In genomic region chr2:77472254-77472837, GRCm38 (mm10) we compare ENCODE assay signal across 25 mouse cellular contexts.
DNase-seq lines count a peak whose midpoint lies in the region; ATAC-seq and TF ChIP-seq lines count a peak whose summit lies in the region.
"Had no signal": no experiment of that assay in that cellular context is flagged by ENCODE, and none has a peak within 500 bp of the region (broad histone marks: within the 10 kb centered on the region; RNA-seq: fewer than 3 reads in every experiment).

No protein-coding gene starts in this region.

- 0 out of 2 replicates have a peak, but pooled peaks cover 3% of the 10 kb centered on the region for H3K4me1 ChIP-seq in hindbrain, embryonic 15.5 days (replicated peaks)
- H3K4me1 ChIP-seq in hindbrain, embryonic 11.5 days (replicated peaks; ENCODE audit: control insufficient read depth, insufficient read depth, low read length), result no peaks in the 10 kb centered on the region
- H3K4me1 ChIP-seq in neural tube, embryonic 15.5 days, result peaks cover 5% of the 10 kb centered on the region; the same call in 1 of the 2 replicates
- H3K4me1 ChIP-seq: heart, embryonic 12.5 days; heart, embryonic 15.5 days; hindbrain, embryonic 10.5 days; intestine, embryonic 15.5 days had no signal

- H3K9ac ChIP-seq in hindbrain, embryonic 15.5 days, result no peak overlapping the region
- no peak overlapping the region for H3K9ac ChIP-seq in hindbrain, embryonic 11.5 days (ENCODE audit: low read depth, low read length)
- H3K9ac ChIP-seq in neural tube, embryonic 15.5 days (replicated peaks), result no peak overlapping the region
- H3K9ac ChIP-seq: forebrain, postnatal 0 days; heart, embryonic 12.5 days; heart, embryonic 15.5 days; intestine, embryonic 15.5 days had no signal

- ATAC-seq in hindbrain, embryonic 15.5 days (ENCODE audit: low FRiP score, low read depth), result no peak
- ATAC-seq in hindbrain, embryonic 11.5 days (ENCODE audit: low FRiP score), result no peak
- peak; percentile 48 for ATAC-seq in neural tube, embryonic 15.5 days (ENCODE audit: low FRiP score)
- ATAC-seq: forebrain, embryonic 14.5 days; forebrain, postnatal 0 days; intestine, embryonic 15.5 days; Patski had no signal

- no peak overlapping the region for H3K4me3 ChIP-seq in hindbrain, embryonic 15.5 days
- H3K4me3 ChIP-seq in hindbrain, embryonic 11.5 days (ENCODE audit: low read depth, low read length), result no peak overlapping the region
- no peak overlapping the region for H3K4me3 ChIP-seq in neural tube, embryonic 15.5 days (replicated peaks)
- no peak overlapping the region for H3K4me3 ChIP-seq in left cerebral cortex, adult 2 months
- H3K4me3 ChIP-seq: heart, embryonic 12.5 days; heart, embryonic 15.5 days; hindbrain, embryonic 10.5 days; intestine, embryonic 15.5 days had no signal

- DNase-seq in hindbrain, embryonic 11.5 days (ENCODE audit: low spot score), result no peak
- peak; percentile 2 for DNase-seq in right cerebral cortex, postnatal 25 days
- no peak for DNase-seq in right cerebral cortex, postnatal 36 days (ENCODE audit: low spot score in 2 of 2)
- DNase-seq in left cerebral cortex, adult 2 months (ENCODE audit: extremely low spot score in 1 of 2, low spot score in 2 of 2), result no peak
- DNase-seq: adrenal gland, postnatal 10 days; adrenal gland, postnatal 36 days; B cell, adult 2 months; cerebellum, adult 18-20 months; cerebellum, adult 9-10 months; cerebellum, postnatal 14 days; forebrain, postnatal 0 days; gastrocnemius, postnatal 25 days; heart, adult 18-20 months; heart, postnatal 10 days; heart, postnatal 36 days had no signal

- 50% methylated on average over 11 of the region's 11 CpGs for WGBS in hindbrain, embryonic 15.5 days
- WGBS in hindbrain, embryonic 11.5 days, result 78% methylated on average over 11 of the region's 11 CpGs
- 31% methylated on average over 11 of the region's 11 CpGs for WGBS in neural tube, embryonic 15.5 days

- H3K9me3 ChIP-seq in hindbrain, embryonic 15.5 days, result no peaks in the 10 kb centered on the region
- no peaks in the 10 kb centered on the region for H3K9me3 ChIP-seq in hindbrain, embryonic 11.5 days (ENCODE audit: control insufficient read depth, low read length)
- H3K9me3 ChIP-seq in neural tube, embryonic 15.5 days (replicated peaks), result no peaks in the 10 kb centered on the region
- H3K9me3 ChIP-seq: heart, embryonic 15.5 days; intestine, embryonic 15.5 days had no signal

- intact Hi-C loops in left cerebral cortex, adult 2 months (cut with DNase I), result no loop called here

- no peaks in the 10 kb centered on the region for H3K27me3 ChIP-seq in hindbrain, embryonic 15.5 days
- H3K27me3 ChIP-seq in hindbrain, embryonic 11.5 days (ENCODE audit: control insufficient read depth, insufficient read depth, low read length), result no peaks in the 10 kb centered on the region
- H3K27me3 ChIP-seq in neural tube, embryonic 15.5 days (replicated peaks), result no peaks in the 10 kb centered on the region
- H3K27me3 ChIP-seq: CH12.LX; heart, embryonic 12.5 days; heart, embryonic 15.5 days; intestine, embryonic 15.5 days had no signal

- H3K27ac ChIP-seq in hindbrain, embryonic 15.5 days (replicated peaks), result 0 out of 2 replicates have a peak overlapping the region, but pooled peaks have one; percentile 2
- no peak overlapping the region for H3K27ac ChIP-seq in hindbrain, embryonic 11.5 days (ENCODE audit: low read depth, low read length)
- no peak overlapping the region for H3K27ac ChIP-seq in neural tube, embryonic 15.5 days (replicated peaks)
- H3K27ac ChIP-seq in left cerebral cortex, adult 2 months, result no peak overlapping the region
- H3K27ac ChIP-seq: heart, embryonic 15.5 days; hindbrain, embryonic 10.5 days; intestine, embryonic 15.5 days had no signal

- 0 out of 2 replicates have a peak, but pooled peaks cover 5% of the 10 kb centered on the region for H3K36me3 ChIP-seq in hindbrain, embryonic 15.5 days
- no peaks in the 10 kb centered on the region for H3K36me3 ChIP-seq in hindbrain, embryonic 11.5 days (ENCODE audit: control insufficient read depth, insufficient read depth, low read length)
- H3K36me3 ChIP-seq in neural tube, embryonic 15.5 days, result no peaks in the 10 kb centered on the region; the same call in 1 of the 2 replicates
- H3K36me3 ChIP-seq: G1E; hindbrain, embryonic 10.5 days; intestine, embryonic 15.5 days had no signal

- no peak for TF ChIP-seq CTCF in left cerebral cortex, adult 2 months (IDR thresholded peaks at IDR 0.05)

- no peak overlapping the region for H3K4me2 ChIP-seq in hindbrain, embryonic 15.5 days
- H3K4me2 ChIP-seq in hindbrain, embryonic 11.5 days (replicated peaks; ENCODE audit: low read depth, low read length), result no peak overlapping the region
- H3K4me2 ChIP-seq in neural tube, embryonic 15.5 days, result no peak overlapping the region
- H3K4me2 ChIP-seq: heart, embryonic 12.5 days; heart, embryonic 15.5 days; intestine, embryonic 15.5 days had no signal
